Mouse (Mus musculus) megakaryocyte, adult 5-6 weeks (primary cell): Measurements from ENCODE around the gene Hibadh. TPM values are rescaled to one million over a fixed set of nuclear protein-coding genes. Genes with fewer than 3 reads are reported as not detected.
"Not testable (repeated sequence)": the region's sequence is repeated elsewhere in the genome, so short reads cannot be mapped to it uniquely, and the experiment has no call there.

Source experiments
- ATAC-seq: 2 replicates; pipeline ENCODE4 v1.8.0; 2016; ENCODE audit warnings: mild to moderate bottlenecking, inconsistent platforms; ENCODE audit not compliant: poor library complexity, severe bottlenecking
- total RNA-seq, 2 experiments: library from RNA; stranded (forward) in 1 of 2; stranded (reverse) in 1 of 2; fragments of 153-499, 151-499 nt in 1 of 2; fragments of 221-1000, 200-1000 nt in 1 of 2; gene quantifications; 2 replicates each; pipeline versions ENCODE4 v1.2.3 to v1.2.4; 2015 to 2017

The Hibadh gene
- total RNA-seq (2015) (41.2 and 45.0 TPM in 2 replicates), total RNA-seq (2017) (23.8 and 29.6 TPM in 2 replicates)

GRCm38 (mm10) chr6:52640224-52640712, at the start of gene Hibadh:
Gene Hibadh (minus strand): TSS chr6:52640389.
- ATAC-seq: peak; percentile 99

DNA sequence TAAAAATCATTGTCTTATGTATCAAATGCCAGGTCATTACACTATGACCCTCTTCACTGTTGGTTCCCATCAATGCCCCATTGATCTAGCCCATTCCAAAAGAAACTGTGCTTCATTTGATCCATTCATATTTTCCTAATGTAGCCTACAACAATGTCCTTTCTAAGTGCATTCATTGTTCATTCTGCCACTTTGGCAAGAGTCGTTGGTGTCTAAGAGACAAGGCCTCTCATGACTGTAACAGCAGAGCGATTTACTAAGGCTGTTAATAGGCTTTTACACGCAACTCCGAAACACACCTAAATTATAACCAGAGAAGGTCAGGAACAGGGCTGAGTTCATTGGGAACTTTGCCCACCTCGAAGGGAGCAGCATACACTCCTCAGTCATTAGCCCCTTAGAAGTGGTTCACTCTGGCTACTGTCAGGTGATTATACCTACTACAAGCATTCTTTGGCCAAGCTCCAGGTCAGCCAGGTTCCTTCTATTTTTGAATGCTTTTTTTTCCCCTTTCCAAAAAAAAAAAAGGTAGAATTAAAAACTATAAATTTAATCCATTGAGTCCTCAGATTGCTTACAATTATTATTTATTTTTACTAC, 46.8 kb upstream of the Hibadh start:
- no peak for ATAC-seq

- ATAC-seq: no peak
These were observed 42.4 kb upstream of the Hibadh start for GRCm38 (mm10) chr6:52682607-52683006.

DNA sequence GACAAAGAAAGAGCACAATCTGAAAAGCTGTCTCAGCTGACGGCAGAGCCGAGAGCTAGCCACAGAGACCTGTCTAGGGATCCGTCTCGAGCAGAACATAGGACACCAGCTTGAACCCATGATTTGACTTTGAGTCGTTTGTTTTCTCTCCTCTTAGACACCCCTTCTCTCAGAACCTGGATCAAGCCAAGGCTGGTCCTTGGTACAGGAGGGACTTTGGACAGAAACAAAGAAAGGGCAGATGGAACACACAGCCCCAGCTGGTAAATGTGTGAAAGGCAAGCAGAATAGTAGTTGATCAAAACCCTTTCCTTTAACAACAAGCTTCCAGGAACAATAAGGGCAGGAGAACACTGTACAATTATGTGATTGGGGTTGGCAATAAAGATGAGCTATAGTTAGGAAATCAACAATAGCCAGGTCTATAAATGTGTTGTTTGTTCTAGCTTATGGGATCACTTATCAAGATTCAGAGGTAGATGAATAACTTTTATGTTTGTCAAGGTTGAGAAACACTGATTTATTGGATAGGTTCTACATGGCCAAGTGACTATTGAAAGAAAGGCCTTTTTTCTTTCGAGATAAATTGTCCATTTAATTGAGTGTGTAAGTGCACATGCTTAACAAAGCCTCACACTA, 41.8 kb upstream of the Hibadh start:
- ATAC-seq: no peak

GRCm38 (mm10) chr6:52680458-52681032, 40.4 kb upstream of the Hibadh start:
- no peak for ATAC-seq

GRCm38 (mm10) chr6:52679565-52679964, 39.4 kb upstream of the Hibadh start:
- no peak for ATAC-seq

GRCm38 (mm10) chr6:52677534-52677933, 37.3 kb upstream of the Hibadh start:
- peak; percentile 47 for ATAC-seq

GRCm38 (mm10) chr6:52675222-52675921, 35.2 kb upstream of the Hibadh start:
- peak; percentile 16; the same call in 1 of the 2 replicates for ATAC-seq

DNA sequence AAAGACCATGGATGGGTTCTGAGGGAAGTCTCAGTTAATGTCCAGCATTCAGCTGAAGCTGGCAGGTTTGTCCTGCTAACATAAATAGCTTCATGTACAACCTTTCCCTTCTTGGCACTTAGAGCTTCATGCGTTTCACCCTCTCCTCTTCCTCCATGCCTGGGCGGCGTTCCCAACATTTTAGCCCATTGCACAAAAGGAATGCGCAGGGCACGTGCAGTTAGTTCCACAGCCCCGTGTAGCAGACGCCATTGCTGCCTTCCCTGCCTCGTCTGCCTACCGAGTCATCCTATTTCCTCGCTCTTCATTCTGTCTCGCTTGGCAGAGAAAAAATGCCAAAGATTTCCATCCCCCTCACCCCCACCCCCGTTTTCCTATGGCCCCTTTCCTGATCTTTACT, 34.4 kb upstream of the Hibadh start:
- no peak for ATAC-seq

GRCm38 (mm10) chr6:52673706-52674105, 33.5 kb upstream of the Hibadh start:
- ATAC-seq: no peak

- ATAC-seq: peak; percentile 90
These were observed 32.4 kb upstream of the Hibadh start for GRCm38 (mm10) chr6:52672539-52672938.

DNA sequence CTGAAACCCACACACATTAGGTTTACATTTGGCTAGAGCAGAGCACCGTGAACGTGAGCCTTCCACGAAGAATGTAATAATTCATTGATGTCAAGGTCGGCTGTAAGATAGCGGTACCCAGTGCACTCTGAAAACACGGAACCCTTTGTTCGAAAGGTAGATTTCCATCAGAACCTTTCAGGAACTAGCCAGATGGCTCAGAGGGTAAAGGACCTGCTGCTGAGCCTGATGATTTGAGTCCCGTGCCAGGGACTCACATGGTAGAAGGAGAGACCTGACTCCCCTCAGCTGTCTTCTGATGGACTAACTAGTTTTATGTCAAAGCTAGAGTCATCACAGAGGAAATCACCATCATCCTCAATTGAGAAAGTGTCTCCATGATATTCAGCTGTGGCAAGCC, 31.6 kb upstream of the Hibadh start:
- ATAC-seq: no peak; the same call in 1 of the 2 replicates

GRCm38 (mm10) chr6:52669878-52670277, 29.7 kb upstream of the Hibadh start:
- ATAC-seq: not testable (repeated sequence)

- ATAC-seq: no peak
These were observed 27.5 kb upstream of the Hibadh start for GRCm38 (mm10) chr6:52667641-52668040.

DNA sequence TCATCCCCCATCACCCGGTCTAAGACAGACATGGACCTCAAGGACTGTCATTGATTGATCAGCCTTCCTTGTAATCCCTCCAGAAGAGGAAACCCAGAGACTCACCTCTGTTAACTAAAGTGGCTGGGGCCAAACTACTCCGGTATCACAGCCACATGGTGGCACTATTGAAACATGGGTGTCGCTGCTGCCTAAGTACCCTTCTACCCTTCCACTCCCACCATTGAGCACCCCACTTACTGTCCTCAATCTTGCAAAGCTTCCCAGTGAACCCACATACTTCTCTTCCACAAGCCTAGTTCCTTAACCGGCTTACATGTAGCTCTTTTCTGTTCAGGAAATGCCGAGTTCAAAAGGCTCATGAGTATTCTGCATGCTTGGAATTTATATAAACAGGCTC, 22.8 kb upstream of the Hibadh start:
- no peak for ATAC-seq

DNA sequence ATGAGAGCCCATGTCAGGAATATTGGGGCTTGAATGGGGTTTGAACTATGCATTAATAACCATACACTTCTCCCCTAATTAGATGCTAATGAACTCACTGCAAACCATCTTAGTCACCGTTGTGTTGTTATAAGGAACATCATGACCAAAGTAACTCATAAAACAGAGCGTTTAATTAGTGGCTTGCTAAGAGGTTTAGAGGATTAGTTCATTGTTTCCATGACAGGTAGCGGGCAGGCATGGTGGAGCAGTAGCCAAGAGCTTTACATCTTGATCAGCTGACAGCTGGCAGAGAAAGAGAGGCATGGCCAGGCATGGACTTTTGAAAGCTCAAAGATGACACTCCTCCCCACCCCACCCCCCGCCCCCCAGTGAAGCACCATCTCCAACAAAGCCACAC, 15.1 kb upstream of the Hibadh start:
- no peak for ATAC-seq

DNA sequence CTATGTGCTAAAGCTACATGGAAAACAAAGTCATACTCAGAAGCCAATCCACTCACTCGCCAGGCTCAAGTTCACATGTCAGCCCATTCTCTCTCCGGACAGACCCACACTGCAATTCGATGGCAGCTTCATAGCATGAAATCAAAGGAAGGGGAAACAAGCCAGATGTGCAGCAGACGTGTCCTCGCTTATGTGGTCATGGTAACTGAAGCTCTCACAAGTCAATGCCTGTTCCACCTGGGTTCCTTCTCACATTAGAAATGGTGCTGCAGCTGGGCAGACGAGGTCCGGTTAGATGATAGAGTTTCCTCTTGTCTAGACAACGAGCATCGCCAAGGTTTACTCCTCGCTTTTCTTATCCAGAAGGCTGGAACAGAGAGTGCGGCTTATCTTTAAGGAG, 8.6 kb upstream of the Hibadh start:
- no peak for ATAC-seq

DNA sequence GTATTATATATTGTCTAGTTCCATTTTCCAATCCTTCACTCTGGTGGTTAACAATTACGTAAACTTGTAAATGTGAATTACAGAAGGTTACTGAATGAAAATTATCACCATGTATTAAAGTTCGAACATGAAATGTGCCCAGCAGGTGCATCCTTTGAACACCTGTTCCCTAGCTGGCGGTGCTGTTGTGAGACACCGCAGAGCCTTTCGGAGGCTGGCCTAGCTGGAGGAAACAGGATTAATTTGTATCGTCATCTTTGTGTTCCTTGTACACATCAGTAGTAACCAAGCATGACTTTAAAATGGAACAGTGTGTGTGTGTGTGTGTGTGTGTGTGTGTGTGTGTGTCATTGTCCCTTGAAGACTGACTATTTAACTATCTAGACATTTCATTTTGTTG, 7.8 kb upstream of the Hibadh start:
- no peak for ATAC-seq

DNA sequence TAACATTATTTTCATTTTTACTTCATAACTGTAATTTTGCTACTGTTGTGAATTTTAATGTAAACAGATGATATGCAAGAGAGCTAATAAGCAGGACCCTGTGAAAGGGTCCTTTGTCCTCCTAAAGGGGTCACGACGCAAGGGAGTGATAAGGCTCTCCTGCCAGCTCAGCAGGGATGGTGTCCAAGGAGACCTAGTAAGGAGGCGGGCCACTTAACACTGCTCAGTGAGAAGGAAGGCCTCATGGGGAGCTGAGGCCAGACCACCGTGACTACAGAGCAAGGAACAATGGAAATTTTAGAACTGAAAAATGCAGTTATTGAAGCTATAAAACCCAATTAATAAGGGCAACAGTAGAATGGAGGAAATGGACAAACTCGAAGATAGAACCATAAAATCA, 5.7 kb upstream of the Hibadh start:
- no peak for ATAC-seq

GRCm38 (mm10) chr6:52642152-52642551, 2.0 kb upstream of the Hibadh start:
- ATAC-seq: no peak

GRCm38 (mm10) chr6:52641076-52641475, 887 bp upstream of the Hibadh start:
- no peak for ATAC-seq
